Mouse (Mus musculus): ENCODE measurements at regions not wholly inside any gene's neighbourhood (a gene's known extent, or its start where the extent isn't known, plus 50 kb on each side); places are given as distances from the start of the nearest gene placed in this dataset.
"Not testable (repeated sequence)": the region's sequence is repeated elsewhere in the genome, so short reads cannot be mapped to it uniquely, and the experiment has no call there.

DNA sequence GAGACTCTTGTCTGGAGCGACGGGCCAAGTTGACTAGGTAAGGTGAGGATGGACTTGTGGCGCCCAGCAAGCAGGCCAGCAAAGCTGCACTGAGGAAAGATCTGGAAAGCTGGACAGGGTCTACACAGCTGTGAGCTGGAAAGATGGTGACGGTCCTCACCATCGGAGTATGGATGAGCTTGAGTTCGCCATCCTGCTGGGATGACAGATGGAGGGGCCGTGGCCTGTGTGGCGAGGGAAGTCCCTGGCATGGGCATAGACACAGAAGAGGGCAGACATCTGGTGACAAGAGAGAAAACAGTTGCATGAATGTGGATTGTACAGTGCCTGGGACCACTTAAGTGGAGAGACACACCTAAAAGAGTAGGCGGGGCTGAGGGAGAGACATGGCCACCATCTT, 57.6 kb downstream of the Tmem270 start:
- DNase-seq (ENCODE audit: extremely low spot score in 1 of 2, low spot score in 2 of 2) = no peak
- no peak overlapping the region for H3K27ac ChIP-seq
- TF ChIP-seq CTCF (IDR thresholded peaks at IDR 0.05) = no peak
- H3K4me3 ChIP-seq = no peak overlapping the region
- intact Hi-C loops (cut with DNase I) = no loop called here

DNA sequence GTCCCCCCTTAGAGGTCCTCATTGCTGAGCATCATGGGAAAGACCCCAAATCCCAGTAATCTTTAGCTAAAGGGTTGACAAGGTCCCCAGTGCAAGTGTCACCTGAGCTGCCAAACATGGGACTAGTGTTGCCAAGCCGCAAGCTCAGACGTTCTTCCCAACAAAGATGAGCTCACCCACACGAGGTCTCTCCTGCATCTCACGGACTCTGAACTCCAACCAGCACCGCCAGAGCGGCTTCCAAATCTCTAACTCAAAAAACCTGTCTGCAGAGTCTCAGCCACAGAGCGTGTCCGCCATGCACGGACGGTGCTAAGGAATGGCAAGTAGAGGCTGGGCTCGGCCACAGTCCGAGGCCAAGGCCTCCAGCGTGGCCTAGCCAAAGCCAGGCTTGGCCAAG, 58.0 kb downstream of the Tmem270 start:
- Histone ChIP-seq H3K4me3 (no peak overlapping the region), H3K27ac (no peak overlapping the region)
- TF ChIP-seq CTCF (IDR thresholded peaks at IDR 0.05) = no peak
- intact Hi-C loops (cut with DNase I) = no loop called here
- DNase-seq (ENCODE audit: extremely low spot score in 1 of 2, low spot score in 2 of 2) = no peak

DNA sequence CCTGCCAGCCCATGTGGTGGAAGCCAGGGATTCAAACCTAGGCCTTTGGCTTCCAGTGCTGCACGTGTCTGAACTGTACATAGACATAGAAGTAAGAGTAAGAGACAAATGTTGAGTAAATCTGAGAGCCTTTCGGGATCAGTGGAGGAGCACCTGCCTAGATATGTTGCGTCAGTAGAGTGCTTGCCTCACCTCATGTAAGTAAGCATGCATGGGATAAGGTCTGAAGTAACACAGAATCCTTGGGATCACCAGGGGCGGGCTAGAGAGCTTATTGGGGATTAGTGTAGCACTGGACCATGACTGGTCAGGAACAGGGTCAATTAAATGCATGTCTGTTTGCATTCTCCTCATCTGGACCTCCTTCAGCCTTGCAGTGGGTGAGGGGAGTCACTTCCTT, 61.1 kb downstream of the Tmem270 start:
- no peak for TF ChIP-seq CTCF (IDR thresholded peaks at IDR 0.05)
- intact Hi-C loops (cut with DNase I) = no loop called here

DNA sequence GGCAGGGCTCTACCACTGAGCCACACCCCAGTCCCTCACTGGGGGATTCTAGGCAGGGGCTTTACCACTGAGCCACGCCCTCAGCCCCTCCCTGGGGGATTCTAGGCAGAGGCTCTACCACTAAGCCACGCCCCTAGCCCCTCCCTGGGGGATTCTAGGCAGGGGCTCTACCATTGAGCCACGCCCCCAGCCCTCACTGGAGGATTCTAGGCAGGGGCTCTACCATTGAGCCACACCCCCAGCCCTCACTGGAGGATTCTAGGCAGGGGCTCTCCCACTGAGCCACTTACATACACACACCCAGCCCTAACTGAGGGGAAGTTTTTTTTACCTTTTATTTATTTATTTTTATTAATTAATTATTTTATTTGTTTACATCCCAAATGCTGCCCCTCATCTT, 62.3 kb downstream of the Tmem270 start:
- intact Hi-C loops (cut with DNase I); H3K4me3 ChIP-seq; H3K27ac ChIP-seq; DNase-seq (ENCODE audit: extremely low spot score in 1 of 2, low spot score in 2 of 2): not testable (repeated sequence)

More for the DNA sequence above, 61.1 kb downstream of the Tmem270 start:
- no peak for DNase-seq (ENCODE audit: extremely low spot score in 1 of 2, low spot score in 2 of 2)
- Histone ChIP-seq H3K27ac (no peak overlapping the region), H3K4me3 (no peak overlapping the region)

DNA sequence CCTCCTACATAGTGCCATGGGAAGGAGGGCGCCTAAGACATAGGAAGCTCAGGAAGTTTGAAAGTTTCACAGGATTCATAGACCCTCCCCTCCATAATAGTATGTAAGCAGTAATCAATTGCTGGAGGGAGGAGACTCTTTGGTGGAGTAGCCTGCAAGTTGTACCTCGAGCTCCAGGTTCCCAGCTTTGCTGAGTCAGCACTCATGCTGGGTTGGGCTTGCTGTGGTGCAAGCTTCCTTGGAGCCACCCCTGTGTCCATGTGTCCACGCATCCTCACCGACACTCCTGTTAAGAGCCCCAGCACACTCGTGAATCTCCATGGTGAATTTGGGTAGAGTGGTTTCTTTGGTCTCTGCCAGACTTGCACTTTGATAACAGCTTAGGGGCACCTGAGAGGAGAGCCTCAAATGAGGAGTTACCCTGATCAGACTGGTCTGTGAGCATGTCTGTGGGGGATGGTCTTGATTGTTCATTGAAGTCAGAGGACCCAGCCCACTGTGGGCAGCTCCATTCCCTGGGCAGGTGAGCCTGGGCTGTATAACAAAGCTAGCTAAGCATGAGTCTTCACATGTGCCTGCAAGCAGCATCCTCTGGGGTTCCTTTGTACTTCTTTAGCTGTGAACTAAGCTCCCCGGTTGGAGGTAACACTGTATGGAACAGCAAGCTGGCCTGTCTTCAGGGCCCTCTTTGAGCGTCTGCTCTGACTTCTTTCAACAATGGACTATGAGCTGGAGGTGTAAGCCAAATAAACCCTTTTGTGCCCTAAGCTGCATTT, 65.1 kb downstream of the Tmem270 start:
- no peak for TF ChIP-seq CTCF (IDR thresholded peaks at IDR 0.05)
- Histone ChIP-seq H3K27ac (no peak overlapping the region), H3K4me3 (no peak overlapping the region)
- DNase-seq (ENCODE audit: extremely low spot score in 1 of 2, low spot score in 2 of 2) = no peak
- intact Hi-C loops (cut with DNase I) = no loop called here

DNA sequence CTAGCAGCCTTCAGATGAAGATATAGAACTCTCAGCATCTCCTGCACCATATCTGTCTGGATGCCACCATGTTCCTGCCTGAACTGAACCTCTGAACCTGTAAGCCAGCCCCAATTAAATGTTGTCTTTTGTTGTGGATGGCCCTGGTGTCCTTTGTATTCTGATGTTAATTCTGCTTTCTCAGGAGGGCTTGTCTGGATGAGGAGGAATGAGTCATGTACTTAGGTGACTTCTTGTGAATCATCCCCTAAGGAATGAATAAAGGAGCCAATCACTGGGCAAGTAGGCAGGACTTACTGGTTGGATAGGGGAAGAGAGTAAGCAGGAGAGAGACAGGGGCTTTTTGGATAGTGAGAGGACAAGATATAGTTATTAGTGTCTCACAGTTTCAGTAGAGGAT, 70.0 kb downstream of the Tmem270 start:
- DNase-seq (ENCODE audit: extremely low spot score in 1 of 2, low spot score in 2 of 2) = no peak
- Histone ChIP-seq H3K4me3 (no peak overlapping the region), H3K27ac (no peak overlapping the region)
- TF ChIP-seq CTCF (IDR thresholded peaks at IDR 0.05) = no peak
- intact Hi-C loops (cut with DNase I) = no loop called here

DNA sequence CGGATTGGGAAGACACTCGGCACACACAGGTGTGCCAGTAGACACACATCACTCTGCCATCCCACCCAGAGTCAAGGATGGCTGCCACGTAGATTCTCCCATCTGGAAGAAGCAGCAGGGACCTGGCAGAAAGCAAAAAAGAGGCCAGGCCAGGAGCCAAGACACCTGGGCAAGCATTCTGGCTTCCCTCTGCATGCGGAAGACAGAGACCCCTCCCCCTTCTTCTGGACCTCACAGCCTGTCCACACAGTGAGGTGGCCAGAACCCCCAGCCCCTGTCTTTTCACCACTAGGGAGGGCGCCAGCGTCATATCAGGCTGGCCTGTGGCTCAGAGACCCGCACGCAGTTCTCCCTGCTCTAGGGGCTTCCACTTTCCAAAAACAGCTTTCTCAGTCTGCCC, 73.6 kb downstream of the Tmem270 start:
- DNase-seq (ENCODE audit: extremely low spot score in 1 of 2, low spot score in 2 of 2) = no peak
- Histone ChIP-seq H3K4me3 (no peak overlapping the region), H3K27ac (no peak overlapping the region)
- no peak for TF ChIP-seq CTCF (IDR thresholded peaks at IDR 0.05)
- intact Hi-C loops (cut with DNase I) = no loop called here

DNA sequence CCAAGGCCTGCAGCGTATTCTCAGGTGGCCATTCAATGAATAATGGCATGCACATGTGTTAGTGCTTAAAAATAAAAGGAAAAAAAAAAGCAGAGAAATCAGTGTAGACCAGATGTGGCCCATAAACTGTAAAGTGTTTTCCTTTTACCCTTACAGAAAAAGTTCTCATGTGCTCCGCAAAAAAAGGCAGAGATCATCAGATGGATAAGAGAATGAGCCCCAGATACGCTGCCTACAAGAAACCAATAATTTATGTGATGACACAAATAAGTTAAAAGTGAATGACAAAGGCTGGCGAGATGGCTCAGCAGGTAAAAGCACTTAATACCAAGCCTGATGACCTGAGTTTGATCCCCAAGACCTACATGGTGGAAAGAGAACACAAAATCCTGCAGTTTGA, 70.5 kb upstream of the Eln start:
- intact Hi-C loops (cut with DNase I) = no loop called here
- Histone ChIP-seq H3K4me3 (no peak overlapping the region), H3K27ac (no peak overlapping the region)
- no peak for TF ChIP-seq CTCF (IDR thresholded peaks at IDR 0.05)
- DNase-seq (ENCODE audit: extremely low spot score in 1 of 2, low spot score in 2 of 2) = no peak

DNA sequence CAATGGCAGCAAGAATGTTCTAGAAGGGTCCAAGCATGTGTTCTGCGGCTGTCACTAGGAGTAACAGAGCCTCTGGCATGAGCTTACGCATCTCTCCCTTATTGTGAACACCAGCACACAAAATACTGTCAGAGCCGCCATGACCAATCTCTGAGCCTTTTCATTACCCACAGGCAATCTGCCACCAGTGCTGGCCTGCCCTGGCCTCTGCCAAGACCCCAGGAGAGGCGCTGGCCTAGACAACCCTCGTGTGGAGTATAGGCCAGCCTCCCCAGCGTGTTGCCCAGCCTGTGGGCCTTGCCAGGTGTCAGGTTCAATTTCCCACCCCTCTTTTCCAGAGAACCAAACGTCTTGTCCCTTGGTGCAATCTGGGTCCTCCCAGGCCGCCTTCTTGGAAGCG, 62.0 kb upstream of the Eln start:
- no peak for TF ChIP-seq CTCF (IDR thresholded peaks at IDR 0.05)
- DNase-seq (ENCODE audit: extremely low spot score in 1 of 2, low spot score in 2 of 2) = no peak
- Histone ChIP-seq H3K27ac (no peak overlapping the region), H3K4me3 (no peak overlapping the region)
- intact Hi-C loops (cut with DNase I) = no loop called here

DNA sequence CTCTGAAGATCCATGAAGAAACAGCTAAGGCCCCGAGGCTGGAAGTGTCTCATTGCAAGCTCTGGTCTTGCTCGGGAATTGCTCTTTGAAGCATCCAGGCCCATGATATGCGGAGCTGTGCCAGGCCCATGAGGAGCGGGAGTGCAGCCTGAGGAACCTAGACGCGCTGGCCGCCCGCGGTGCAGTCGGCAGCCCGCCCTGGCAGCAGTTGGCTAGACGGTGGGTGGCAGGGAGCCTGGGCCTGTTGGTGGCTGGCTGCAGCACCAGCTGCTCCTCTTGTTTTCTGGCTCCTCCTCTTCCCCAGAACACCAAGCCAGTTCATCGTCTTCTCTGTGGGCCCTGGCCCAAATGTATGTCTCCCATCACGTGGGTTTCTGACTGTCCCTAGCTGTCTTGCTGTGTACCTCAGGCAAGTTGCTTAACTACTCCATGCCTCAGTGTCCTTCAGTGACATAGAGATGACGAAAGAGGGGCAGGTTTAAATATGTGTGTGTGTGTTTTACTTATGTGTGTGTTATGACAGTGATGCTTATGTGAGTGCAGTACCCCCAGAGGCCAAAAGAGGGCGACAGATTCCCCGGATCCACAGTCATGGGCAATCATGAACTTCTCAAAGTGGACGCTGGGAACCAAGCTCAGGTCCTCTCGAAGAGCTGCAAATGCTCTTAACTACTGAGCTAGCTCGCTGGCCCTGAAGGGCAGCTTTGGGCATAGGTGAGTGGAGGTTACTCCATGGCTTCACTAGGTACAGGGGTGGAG, 57.3 kb upstream of the Eln start:
- no peak for DNase-seq (ENCODE audit: extremely low spot score in 1 of 2, low spot score in 2 of 2)
- H3K4me3 ChIP-seq = no peak overlapping the region
- H3K27ac ChIP-seq = no peak overlapping the region
- peak; percentile 1; the same call in 1 of the 2 replicates for TF ChIP-seq CTCF (IDR thresholded peaks at IDR 0.05)
- intact Hi-C loops (cut with DNase I) = no loop called here

DNA sequence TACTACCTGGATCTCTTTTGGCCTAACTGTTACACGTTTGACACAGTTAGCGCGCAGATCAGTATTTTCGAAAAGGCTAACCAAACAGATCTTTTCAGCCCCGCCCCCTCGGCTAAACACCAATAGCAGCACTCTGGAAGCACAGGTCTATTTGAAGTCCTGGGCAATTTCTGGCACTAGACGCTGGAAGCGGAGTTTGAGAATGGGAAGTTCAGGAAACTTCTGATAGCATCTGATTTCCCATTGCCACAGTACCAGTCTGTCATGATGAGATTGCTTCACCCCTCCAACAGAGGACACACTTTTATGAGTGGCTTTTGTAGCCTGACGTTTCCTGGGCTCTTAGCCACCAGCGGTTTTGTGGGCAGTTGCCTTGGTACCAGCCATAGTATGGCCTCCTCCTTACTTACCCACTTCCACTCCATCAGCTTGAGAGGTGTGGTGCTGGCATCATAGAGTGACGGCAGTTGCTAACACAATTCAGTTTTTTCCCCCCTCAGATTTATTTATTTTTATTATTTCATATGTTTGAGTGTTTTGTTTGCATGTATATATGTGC, 55.1 kb upstream of the Eln start:
- Histone ChIP-seq H3K4me3 (no peak overlapping the region), H3K27ac (no peak overlapping the region)
- intact Hi-C loops (cut with DNase I) = no loop called here
- DNase-seq (ENCODE audit: extremely low spot score in 1 of 2, low spot score in 2 of 2) = no peak
- TF ChIP-seq CTCF (IDR thresholded peaks at IDR 0.05) = no peak

DNA sequence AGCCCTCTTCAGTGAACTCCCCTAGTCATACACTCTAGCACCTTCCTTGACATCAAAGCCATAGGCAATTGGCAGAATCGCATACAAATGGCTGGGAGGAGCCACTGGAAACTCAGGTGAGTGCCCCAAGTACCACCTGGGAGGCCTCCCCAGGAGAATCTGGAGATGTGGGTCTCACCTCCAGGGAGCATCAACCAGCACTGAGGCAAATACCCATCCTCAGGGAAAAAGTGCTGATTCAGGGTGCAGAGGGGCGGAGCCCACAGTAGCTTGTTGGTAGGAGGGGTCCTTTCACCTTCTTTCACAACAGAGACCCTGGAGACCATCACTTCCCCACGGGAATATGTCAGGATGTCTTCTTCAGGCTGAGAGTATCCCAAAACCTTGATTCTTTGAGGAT, 53.4 kb upstream of the Eln start:
- DNase-seq (ENCODE audit: extremely low spot score in 1 of 2, low spot score in 2 of 2) = no peak
- Histone ChIP-seq H3K27ac (no peak overlapping the region), H3K4me3 (no peak overlapping the region)
- intact Hi-C loops (cut with DNase I) = no loop called here
- TF ChIP-seq CTCF (IDR thresholded peaks at IDR 0.05) = no peak
